Mouse (Mus musculus) heart, postnatal 0 days (tissue): Measurements from ENCODE around the gene 4930451I11Rik.

Source experiments
- CTCF ChIP-seq: IDR thresholded peaks from 2 replicates; pipeline ENCODE4 v1.5.1; 2016; ENCODE audit warnings: antibody characterized with exemption, control low read depth, low read depth
- EP300 ChIP-seq: IDR thresholded peaks from 2 replicates; pipeline ENCODE4 v1.6.1; 2016; ENCODE audit warnings: antibody characterized with exemption, low read depth

DNA sequence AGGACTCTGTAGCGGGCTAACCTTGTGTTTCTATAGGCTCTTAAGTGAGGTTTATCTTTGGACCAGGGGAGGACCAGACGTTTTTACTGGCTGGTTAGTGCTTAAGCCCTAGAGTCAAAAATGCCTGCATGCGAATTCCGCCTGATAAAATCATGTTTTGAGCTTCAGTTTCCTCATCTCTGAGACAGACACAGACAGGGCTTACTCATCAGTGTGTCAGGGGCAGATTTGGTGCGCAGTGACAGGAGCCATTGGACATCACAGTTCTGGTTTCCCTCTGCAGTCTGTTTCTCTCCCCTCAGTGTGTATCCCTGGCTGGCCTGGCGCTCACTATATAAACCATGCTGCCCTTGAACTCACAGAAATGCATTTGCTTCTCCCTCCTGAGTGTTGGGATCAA lies 28.3 kb downstream of the 4930451I11Rik start:
- TF ChIP-seq CTCF (no peak), EP300 (no peak)
